Mouse (Mus musculus): ENCODE data around the gene Scn2b. TPM values are rescaled to one million over a fixed set of nuclear protein-coding genes. Genes with fewer than 3 reads are reported as not detected.

Scn2b gene
- total and polyA plus RNA-seq, 3 experiments = 0.05 TPM; not detected in 2

DNA sequence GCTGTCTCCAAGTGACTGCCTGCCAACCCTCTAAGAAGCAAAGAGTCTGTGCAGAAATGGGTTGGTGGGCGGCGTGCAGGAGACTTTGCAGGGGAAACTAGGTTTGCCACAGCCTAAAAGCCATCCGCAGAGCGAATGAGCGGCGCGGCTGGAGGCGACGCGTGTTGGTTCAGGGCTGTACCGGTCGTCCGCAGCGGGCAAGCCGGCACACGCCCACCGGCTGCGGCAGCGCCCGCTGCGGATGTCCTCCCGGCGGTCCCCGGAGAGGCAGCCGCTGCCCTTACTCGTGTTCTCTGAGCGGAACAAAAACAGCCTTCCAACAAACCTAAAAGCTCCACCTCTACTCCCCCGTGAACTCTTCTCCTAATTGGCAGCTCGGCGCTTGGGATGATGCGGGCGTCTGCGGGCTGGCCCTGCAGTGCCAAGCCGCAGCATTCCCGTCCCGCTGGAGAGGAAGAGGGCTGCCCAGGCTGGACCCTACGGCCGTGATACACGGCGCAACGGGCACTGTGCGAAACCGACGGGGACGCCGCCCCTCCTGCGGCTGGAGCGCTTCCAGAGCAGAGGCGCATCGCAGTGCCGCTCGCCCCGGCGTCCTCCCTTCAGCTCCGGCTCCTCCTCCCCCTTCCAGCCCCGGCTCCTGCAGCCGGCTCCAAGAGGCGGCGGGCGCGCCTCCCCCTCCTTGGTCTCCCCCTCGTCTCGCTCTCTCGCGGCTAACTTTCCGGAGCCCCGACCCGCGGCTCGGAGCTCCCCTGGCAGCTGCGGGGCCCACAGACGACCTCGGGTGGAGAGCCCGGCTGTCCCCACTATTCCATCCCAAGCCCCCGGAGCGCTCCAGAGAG lies 20.8 kb downstream of the Scn2b start, which contains the start of gene Scn4b:
Gene Scn4b (plus strand): TSS at position 205 of the 842 bp plus-strand sequence.
- no peak for ATAC-seq (ENCODE audit: extremely low read depth, insufficient number of reproducible peaks, low FRiP score, poor library complexity, severe bottlenecking)

DNA sequence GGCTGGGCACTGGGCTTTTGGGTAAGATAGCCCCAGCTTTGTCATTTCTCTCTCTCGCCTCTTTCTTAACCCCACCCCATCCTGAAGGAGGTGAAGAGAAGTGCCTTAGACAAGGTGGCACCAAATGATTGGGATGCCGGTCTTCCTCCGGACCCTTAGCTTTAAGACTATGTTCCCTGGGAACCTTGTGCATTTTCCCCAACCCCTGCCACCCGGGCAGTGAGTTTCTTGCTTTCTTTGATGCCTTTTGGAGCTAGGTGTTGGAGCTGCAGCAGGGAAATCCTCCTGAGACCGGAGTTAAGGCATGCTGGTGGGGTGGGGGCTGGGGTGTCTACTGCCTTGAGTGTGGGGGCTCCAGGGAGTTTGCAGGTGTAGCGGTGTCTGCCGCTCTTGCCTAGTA lies 21.5 kb downstream of the Scn2b start:
- no peak for TF ChIP-seq CTCF (IDR thresholded peaks at IDR 0.05; ENCODE audit: low read depth, low read length)
- no peak for TF ChIP-seq TAL1 (conservative IDR thresholded peaks at IDR 0.05; ENCODE audit: low read depth, low read length)
- no peak for TF ChIP-seq POLR2AphosphoS5 (IDR thresholded peaks at IDR 0.05; ENCODE audit: insufficient replicate concordance, low read depth, low read length)
- no peak for TF ChIP-seq GATA1 (IDR thresholded peaks at IDR 0.05; ENCODE audit: borderline replicate concordance, low read length)
- TF ChIP-seq GATA2 (IDR thresholded peaks at IDR 0.05; ENCODE audit: borderline replicate concordance, low read depth, low read length) = no peak
- H3K9me3 ChIP-seq (replicated peaks) = no peaks in the 10 kb centered on the region
- H3K4me3 ChIP-seq (ENCODE audit: low read depth, low read length) = no peak overlapping the region
- H3K36me3 ChIP-seq (replicated peaks) = no peaks in the 10 kb centered on the region
- H3K27me3 ChIP-seq (ENCODE audit: insufficient read depth, low read length) = peaks cover 18% of the 10 kb centered on the region; the same call in 1 of the 2 replicates
- ATAC-seq (ENCODE audit: extremely low read depth, insufficient number of reproducible peaks, low FRiP score, poor library complexity, severe bottlenecking) (no peak), DNase-seq (ENCODE audit: low spot score) (no peak)
- no peaks in the 10 kb centered on the region for H3K4me1 ChIP-seq (ENCODE audit: insufficient read depth, low read depth, low read length)

More for the DNA sequence above, 20.8 kb downstream of the Scn2b start, which contains the start of gene Scn4b:
- DNase-seq (ENCODE audit: low spot score) = no peak
- H3K27me3 ChIP-seq (ENCODE audit: insufficient read depth, low read length) = peaks cover 18% of the 10 kb centered on the region; the same call in 1 of the 2 replicates
- TF ChIP-seq GATA2 (IDR thresholded peaks at IDR 0.05; ENCODE audit: borderline replicate concordance, low read depth, low read length) (no peak), GATA1 (IDR thresholded peaks at IDR 0.05; ENCODE audit: borderline replicate concordance, low read length) (no peak), CTCF (IDR thresholded peaks at IDR 0.05; ENCODE audit: low read depth, low read length) (no peak), POLR2AphosphoS5 (IDR thresholded peaks at IDR 0.05; ENCODE audit: insufficient replicate concordance, low read depth, low read length) (no peak), TAL1 (conservative IDR thresholded peaks at IDR 0.05; ENCODE audit: low read depth, low read length) (no peak)
- no peaks in the 10 kb centered on the region for H3K4me1 ChIP-seq (ENCODE audit: insufficient read depth, low read depth, low read length)
- no peaks in the 10 kb centered on the region for H3K9me3 ChIP-seq (replicated peaks)
- no peaks in the 10 kb centered on the region for H3K36me3 ChIP-seq (replicated peaks)
- H3K4me3 ChIP-seq (ENCODE audit: low read depth, low read length) = no peak within 1 kb of the TSS

DNA sequence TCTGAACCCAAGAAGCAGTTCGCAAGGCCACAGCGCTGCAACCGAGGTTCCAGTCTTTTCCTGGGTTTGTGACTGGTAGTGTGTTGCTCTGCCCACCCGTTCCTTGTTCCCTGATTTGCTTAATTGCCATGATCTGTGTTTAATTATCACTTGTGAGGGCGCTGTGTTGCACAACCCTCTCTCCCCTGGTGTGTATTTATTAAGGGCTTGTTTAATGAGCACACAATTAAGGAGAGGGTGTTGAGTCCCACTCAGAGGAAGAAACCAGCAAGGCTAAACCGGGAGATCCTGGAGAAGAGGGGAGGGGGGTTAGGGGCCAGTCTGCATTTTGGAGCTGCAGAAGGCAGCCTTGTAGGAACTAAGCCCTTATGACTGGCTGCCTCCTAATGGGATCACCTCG lies 23.4 kb downstream of the Scn2b start:
- Histone ChIP-seq H3K27me3 (ENCODE audit: insufficient read depth, low read length) (peaks cover 19% of the 10 kb centered on the region; the same call in 1 of the 2 replicates), H3K9me3 (replicated peaks) (no peaks in the 10 kb centered on the region), H3K4me1 (ENCODE audit: insufficient read depth, low read depth, low read length) (no peaks in the 10 kb centered on the region), H3K36me3 (replicated peaks) (no peaks in the 10 kb centered on the region), H3K4me3 (ENCODE audit: low read depth, low read length) (no peak overlapping the region)
- TF ChIP-seq GATA1 (IDR thresholded peaks at IDR 0.05; ENCODE audit: borderline replicate concordance, low read length) (no peak), GATA2 (IDR thresholded peaks at IDR 0.05; ENCODE audit: borderline replicate concordance, low read depth, low read length) (no peak), TAL1 (conservative IDR thresholded peaks at IDR 0.05; ENCODE audit: low read depth, low read length) (no peak), CTCF (IDR thresholded peaks at IDR 0.05; ENCODE audit: low read depth, low read length) (no peak), POLR2AphosphoS5 (IDR thresholded peaks at IDR 0.05; ENCODE audit: insufficient replicate concordance, low read depth, low read length) (no peak)
- ATAC-seq (ENCODE audit: extremely low read depth, insufficient number of reproducible peaks, low FRiP score, poor library complexity, severe bottlenecking) (no peak), DNase-seq (ENCODE audit: low spot score) (no peak)

DNA sequence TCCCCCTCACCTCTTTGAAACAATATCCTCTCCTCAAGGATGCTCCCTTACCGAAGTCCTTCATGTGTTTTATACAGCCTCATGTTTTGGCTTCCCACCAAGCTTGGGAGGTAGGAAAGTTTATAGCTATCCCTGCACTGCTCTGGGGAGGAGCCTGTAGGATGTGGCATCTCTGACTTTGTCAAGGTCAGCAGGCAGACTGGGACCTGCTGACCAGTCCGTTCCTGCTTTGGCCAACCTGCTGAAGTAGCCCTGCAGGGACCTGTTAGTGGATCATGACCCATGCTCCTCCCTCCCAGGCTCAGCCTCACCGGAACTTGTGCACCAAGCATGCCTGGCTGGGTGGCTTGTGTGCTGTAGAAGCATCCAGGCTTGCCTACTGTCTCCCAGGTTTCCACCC lies 25.1 kb downstream of the Scn2b start:
- Histone ChIP-seq H3K36me3 (replicated peaks) (no peaks in the 10 kb centered on the region), H3K27me3 (ENCODE audit: insufficient read depth, low read length) (peaks cover 22% of the 10 kb centered on the region), H3K4me1 (ENCODE audit: insufficient read depth, low read depth, low read length) (no peaks in the 10 kb centered on the region), H3K4me3 (ENCODE audit: low read depth, low read length) (no peak overlapping the region), H3K9me3 (replicated peaks) (no peaks in the 10 kb centered on the region)
- TF ChIP-seq POLR2AphosphoS5 (IDR thresholded peaks at IDR 0.05; ENCODE audit: insufficient replicate concordance, low read depth, low read length) (no peak), CTCF (IDR thresholded peaks at IDR 0.05; ENCODE audit: low read depth, low read length) (no peak), GATA2 (IDR thresholded peaks at IDR 0.05; ENCODE audit: borderline replicate concordance, low read depth, low read length) (no peak), GATA1 (IDR thresholded peaks at IDR 0.05; ENCODE audit: borderline replicate concordance, low read length) (no peak), TAL1 (conservative IDR thresholded peaks at IDR 0.05; ENCODE audit: low read depth, low read length) (no peak)
- ATAC-seq (ENCODE audit: extremely low read depth, insufficient number of reproducible peaks, low FRiP score, poor library complexity, severe bottlenecking) = no peak
- no peak for DNase-seq (ENCODE audit: low spot score)

DNA sequence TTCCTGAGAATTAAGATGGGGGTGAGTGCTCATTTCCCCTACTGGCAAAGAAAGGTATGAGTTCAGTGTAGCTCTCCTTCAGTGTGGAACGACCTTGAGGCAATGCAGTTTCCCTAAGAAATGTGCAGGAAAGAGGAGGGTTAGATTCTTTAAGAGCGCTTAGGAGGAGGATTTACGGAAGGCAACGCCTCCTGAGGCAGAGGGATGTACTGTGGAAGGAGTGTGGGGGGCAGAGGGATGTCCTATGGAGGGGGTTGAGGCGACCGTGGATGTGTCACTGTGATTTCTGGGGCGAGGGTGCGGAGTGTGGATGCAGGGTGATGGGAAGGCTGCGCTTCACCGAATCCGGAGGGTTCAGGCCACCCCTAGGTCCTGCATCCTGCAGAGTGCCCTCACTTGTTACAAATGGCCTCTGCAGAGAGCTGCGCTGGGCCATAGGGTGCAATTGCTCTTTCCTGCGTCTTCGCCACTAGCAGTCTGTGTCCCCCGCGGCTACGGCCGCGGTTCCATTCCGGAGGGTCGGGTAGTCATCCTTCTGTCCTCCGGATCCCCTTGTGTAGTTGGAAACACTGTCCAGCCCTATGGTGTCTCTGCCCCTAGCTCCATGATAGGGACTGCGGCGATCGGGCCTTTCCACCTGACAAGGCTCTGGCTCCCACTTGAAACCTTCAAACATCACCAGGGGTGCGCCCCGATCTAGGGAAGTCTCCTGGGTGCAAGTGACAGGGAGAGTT lies 28.1 kb downstream of the Scn2b start:
- no peak for TF ChIP-seq POLR2AphosphoS5 (IDR thresholded peaks at IDR 0.05; ENCODE audit: insufficient replicate concordance, low read depth, low read length)
- no peak for TF ChIP-seq TAL1 (conservative IDR thresholded peaks at IDR 0.05; ENCODE audit: low read depth, low read length)
- no peak for TF ChIP-seq CTCF (IDR thresholded peaks at IDR 0.05; ENCODE audit: low read depth, low read length)
- TF ChIP-seq GATA1 (IDR thresholded peaks at IDR 0.05; ENCODE audit: borderline replicate concordance, low read length) = no peak
- TF ChIP-seq GATA2 (IDR thresholded peaks at IDR 0.05; ENCODE audit: borderline replicate concordance, low read depth, low read length) = no peak
- no peak overlapping the region for H3K4me3 ChIP-seq (ENCODE audit: low read depth, low read length)
- peaks cover 14% of the 10 kb centered on the region for H3K27me3 ChIP-seq (ENCODE audit: insufficient read depth, low read length)
- no peak for ATAC-seq (ENCODE audit: extremely low read depth, insufficient number of reproducible peaks, low FRiP score, poor library complexity, severe bottlenecking)
- H3K9me3 ChIP-seq (replicated peaks) = no peaks in the 10 kb centered on the region
- H3K36me3 ChIP-seq (replicated peaks) = no peaks in the 10 kb centered on the region
- DNase-seq (ENCODE audit: low spot score) = no peak
- H3K4me1 ChIP-seq (ENCODE audit: insufficient read depth, low read depth, low read length) = no peaks in the 10 kb centered on the region

DNA sequence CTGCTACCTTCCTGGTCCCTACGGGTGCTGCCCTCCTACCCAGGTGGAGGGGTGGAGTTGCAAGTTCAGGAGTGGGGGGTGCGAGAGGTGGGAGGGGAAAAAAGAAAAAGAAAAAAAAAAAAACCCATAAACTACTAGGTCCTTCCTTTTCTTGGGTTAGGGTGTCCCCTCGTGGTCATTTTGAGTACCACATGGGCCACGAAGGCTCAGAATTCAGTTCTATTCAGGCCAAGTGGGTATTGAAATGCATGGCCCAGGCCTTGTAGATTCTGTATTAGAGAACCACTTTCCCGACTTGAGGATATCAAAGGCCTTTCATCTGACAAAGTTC lies 28.6 kb downstream of the Scn2b start:
- ATAC-seq (ENCODE audit: extremely low read depth, insufficient number of reproducible peaks, low FRiP score, poor library complexity, severe bottlenecking) (no peak), DNase-seq (ENCODE audit: low spot score) (no peak)
- Histone ChIP-seq H3K36me3 (replicated peaks) (no peaks in the 10 kb centered on the region), H3K4me3 (ENCODE audit: low read depth, low read length) (no peak overlapping the region), H3K4me1 (ENCODE audit: insufficient read depth, low read depth, low read length) (no peaks in the 10 kb centered on the region), H3K9me3 (replicated peaks) (no peaks in the 10 kb centered on the region), H3K27me3 (ENCODE audit: insufficient read depth, low read length) (peaks cover 14% of the 10 kb centered on the region)
- TF ChIP-seq GATA1 (IDR thresholded peaks at IDR 0.05; ENCODE audit: borderline replicate concordance, low read length) = no peak
- no peak for TF ChIP-seq TAL1 (conservative IDR thresholded peaks at IDR 0.05; ENCODE audit: low read depth, low read length)
- peak; percentile 48 for TF ChIP-seq CTCF (IDR thresholded peaks at IDR 0.05; ENCODE audit: low read depth, low read length)

All from G1E (cell line).